Mouse (Mus musculus): ENCODE measurements around the gene Rgs14. TPM values are rescaled to one million over a fixed set of nuclear protein-coding genes. Genes with fewer than 3 reads are reported as not detected.

Gene Rgs14
- polyA plus RNA-seq, 1 experiment = not detected

DNA sequence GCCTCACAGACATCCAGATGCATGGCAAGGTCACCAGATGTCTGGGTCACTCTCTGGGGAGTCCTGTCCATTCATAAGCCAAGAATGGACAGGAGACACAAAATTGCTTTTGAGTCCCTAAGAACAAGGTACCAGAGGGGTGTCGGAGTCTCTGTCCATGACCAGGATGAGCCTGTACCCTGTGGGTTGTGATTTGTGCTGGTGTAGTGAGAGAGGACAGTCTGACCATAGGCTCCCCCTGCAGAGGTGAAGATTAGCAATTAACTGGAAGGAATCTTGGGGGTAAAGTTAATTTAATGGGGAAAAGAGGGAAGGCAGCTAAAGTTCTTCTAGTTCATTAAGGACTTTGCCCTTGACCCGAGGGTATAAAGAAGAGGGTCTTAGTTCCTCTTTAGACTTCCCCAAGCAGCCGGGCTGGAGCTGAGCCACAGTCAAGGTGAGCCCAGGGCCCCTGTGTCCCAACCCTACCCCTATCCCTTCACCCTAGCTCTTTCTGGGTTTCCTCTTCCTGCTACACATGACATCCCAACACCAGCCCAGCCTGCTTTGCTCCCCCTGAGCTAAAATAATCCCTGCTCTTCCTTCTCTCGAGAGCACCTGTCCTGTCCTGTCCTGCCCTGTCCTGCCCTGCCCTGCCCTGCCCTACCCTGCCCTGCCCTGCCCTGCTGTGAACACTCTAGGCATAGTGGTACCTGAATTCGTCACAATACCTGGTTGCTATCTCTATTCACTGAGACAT is 29.9 kb downstream of the Rgs14 start:
- Histone ChIP-seq H3K9me3 (ENCODE audit: control insufficient read depth, low read length) (no peaks in the 10 kb centered on the region), H3K4me1 (ENCODE audit: control insufficient read depth) (no peaks in the 10 kb centered on the region), H3K4me3 (replicated peaks) (no peak overlapping the region), H3K27me3 (ENCODE audit: control insufficient read depth) (peaks cover 62% of the 10 kb centered on the region), H3K36me3 (ENCODE audit: control insufficient read depth) (no peaks in the 10 kb centered on the region)
- TF ChIP-seq TAL1 (IDR thresholded peaks at IDR 0.05; ENCODE audit: low read length) (no peak), GATA1 (IDR thresholded peaks at IDR 0.05; ENCODE audit: low read length) (no peak)

GRCm38 (mm10) chr13:55400039-55400346 is 30.5 kb downstream of the Rgs14 start:
- no peaks in the 10 kb centered on the region for H3K9me3 ChIP-seq (ENCODE audit: control insufficient read depth, low read length)
- H3K4me3 ChIP-seq (replicated peaks) = no peak overlapping the region
- no peak for TF ChIP-seq TAL1 (IDR thresholded peaks at IDR 0.05; ENCODE audit: low read length)
- no peak for TF ChIP-seq GATA1 (IDR thresholded peaks at IDR 0.05; ENCODE audit: low read length)
- no peaks in the 10 kb centered on the region for H3K36me3 ChIP-seq (ENCODE audit: control insufficient read depth)
- no peaks in the 10 kb centered on the region for H3K4me1 ChIP-seq (ENCODE audit: control insufficient read depth)
- H3K27me3 ChIP-seq (ENCODE audit: control insufficient read depth) = peaks cover 63% of the 10 kb centered on the region

GRCm38 (mm10) chr13:55403266-55403665 is 33.7 kb downstream of the Rgs14 start:
- Histone ChIP-seq H3K27me3 (ENCODE audit: control insufficient read depth) (peaks cover 87% of the 10 kb centered on the region), H3K9me3 (ENCODE audit: control insufficient read depth, low read length) (no peaks in the 10 kb centered on the region), H3K4me3 (replicated peaks) (no peak overlapping the region), H3K36me3 (ENCODE audit: control insufficient read depth) (no peaks in the 10 kb centered on the region), H3K4me1 (ENCODE audit: control insufficient read depth) (no peaks in the 10 kb centered on the region)
- TF ChIP-seq TAL1 (IDR thresholded peaks at IDR 0.05; ENCODE audit: low read length) = no peak
- TF ChIP-seq GATA1 (IDR thresholded peaks at IDR 0.05; ENCODE audit: low read length) = no peak

DNA sequence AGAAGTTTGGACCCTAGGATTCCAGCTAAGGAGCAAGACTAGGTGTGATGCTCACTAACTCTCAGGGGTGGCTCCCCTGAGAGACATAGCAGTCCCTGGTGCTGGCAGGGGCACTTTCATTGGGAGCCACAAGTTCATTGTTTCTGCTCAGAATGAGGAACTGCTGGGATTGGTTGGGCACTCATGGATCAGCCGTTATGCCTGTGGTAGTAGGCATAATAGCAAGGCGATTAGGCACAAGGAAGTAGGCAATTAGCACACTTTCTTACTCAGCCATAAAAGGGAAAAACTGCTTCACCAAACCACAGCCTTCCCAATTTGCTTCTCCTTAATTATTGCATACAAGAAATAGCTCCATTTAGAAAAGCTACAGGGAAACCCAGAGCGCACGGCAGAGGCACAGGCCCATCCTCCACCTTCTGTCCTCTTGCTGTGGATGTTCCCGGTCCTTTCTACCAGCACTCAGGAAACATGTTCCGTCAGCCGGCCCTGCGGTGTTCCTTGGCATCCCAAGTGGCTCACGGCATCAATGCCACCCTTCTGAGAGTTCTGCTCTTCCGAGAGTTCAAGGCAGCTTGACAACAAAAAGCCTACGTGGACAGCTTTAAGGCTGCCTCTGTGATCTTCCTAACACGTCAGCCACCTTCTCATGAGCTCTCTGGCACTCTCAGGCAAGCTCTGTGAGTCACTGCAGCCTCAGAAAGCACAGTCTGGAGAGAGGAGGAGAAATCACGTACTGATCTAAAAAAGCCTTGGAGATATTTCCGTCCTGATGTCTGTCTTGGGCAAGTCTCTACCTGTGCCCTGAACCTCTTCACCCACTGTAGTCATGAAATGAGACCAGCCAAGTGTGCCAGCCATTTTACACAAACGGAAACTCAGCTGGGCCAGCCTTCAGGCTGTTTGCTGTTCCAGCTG is 34.7 kb downstream of the Rgs14 start:
- Histone ChIP-seq H3K36me3 (ENCODE audit: control insufficient read depth) (no peaks in the 10 kb centered on the region), H3K9me3 (ENCODE audit: control insufficient read depth, low read length) (no peaks in the 10 kb centered on the region), H3K4me3 (replicated peaks) (no peak overlapping the region), H3K4me1 (ENCODE audit: control insufficient read depth) (no peaks in the 10 kb centered on the region), H3K27me3 (ENCODE audit: control insufficient read depth) (peaks cover 85% of the 10 kb centered on the region)
- no peak for TF ChIP-seq GATA1 (IDR thresholded peaks at IDR 0.05; ENCODE audit: low read length)

DNA sequence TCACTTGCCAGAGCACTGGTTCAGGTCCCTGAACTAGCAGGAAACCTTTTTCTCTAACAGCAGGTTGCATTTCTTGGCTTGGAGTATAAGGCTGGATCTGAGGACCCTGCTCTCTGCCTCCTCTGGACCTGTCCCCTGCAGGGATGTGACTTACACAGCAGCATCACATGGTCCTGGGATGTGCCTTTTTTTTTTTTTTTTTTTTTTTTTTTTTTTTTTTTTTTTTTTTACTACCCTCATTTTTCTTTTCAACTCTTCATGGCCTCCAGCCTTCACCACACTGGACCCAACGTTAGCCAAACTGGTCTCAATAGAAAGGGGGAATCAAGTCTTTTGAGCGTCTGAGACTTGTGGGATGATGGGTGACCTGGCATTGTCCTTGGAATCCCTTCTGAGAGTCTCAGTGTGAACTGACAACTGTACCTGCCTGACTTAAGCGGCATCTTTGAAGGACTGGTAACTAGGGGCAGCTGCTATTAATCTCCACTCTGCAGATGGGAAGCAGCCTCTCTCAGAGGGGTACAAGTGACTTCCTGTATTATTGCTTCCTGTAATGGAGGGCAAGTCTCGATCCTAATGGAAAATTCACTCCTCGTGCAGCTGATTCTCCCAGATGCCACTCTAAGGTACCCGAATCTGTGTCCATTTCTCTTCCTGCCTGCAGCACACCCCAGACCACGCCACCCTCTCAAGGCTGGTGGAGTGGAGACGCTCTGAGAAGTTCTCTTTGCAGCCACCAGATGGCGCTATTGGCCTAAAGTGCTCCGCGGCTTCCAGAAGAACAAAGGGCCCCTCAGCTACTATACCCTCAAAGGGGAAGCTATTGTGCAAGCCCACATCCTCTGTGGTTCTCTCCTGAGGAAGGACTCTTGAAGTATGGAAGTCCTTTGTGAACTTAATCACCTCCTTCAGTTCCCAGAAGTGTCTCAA is 35.6 kb downstream of the Rgs14 start:
- Histone ChIP-seq H3K4me3 (replicated peaks) (no peak overlapping the region), H3K9me3 (ENCODE audit: control insufficient read depth, low read length) (no peaks in the 10 kb centered on the region), H3K27me3 (ENCODE audit: control insufficient read depth) (peaks cover 81% of the 10 kb centered on the region), H3K36me3 (ENCODE audit: control insufficient read depth) (no peaks in the 10 kb centered on the region), H3K4me1 (ENCODE audit: control insufficient read depth) (no peaks in the 10 kb centered on the region)
- TF ChIP-seq GATA1 (IDR thresholded peaks at IDR 0.05; ENCODE audit: low read length) (no peak), TAL1 (IDR thresholded peaks at IDR 0.05; ENCODE audit: low read length) (peak; percentile 31; the same call in 1 of the 3 replicates)

DNA sequence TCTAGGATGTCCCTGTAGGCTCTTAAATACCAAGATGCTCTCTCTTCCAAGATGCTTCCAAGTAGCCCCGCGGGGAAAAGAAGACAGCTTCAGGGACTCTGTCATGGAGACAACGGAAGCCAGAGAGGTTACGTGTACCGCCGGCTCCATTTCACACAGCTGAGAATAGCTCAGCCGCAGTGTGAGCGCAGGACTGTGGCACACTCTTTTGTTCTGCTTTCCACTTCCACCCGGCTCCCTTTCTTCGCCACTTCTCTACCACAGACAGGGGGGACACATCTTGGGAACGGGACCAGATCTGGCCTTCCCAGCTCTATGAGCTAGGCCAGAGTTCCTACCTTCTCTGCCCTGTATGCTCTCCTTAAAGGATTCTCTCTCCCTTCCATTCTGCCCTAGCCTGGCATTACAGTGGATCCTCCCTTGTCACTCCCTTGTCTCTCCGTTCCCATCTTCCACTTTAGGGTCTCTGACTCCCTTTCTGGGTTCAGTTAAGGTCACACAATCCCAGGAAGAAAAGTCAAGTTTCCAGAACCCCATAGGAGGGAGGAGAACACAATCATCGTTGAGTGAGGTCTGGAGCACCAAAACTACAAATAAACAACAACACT is 36.4 kb downstream of the Rgs14 start:
- H3K9me3 ChIP-seq (ENCODE audit: control insufficient read depth, low read length) = no peaks in the 10 kb centered on the region
- no peak overlapping the region for H3K4me3 ChIP-seq (replicated peaks)
- TF ChIP-seq GATA1 (IDR thresholded peaks at IDR 0.05; ENCODE audit: low read length) (no peak), TAL1 (IDR thresholded peaks at IDR 0.05; ENCODE audit: low read length) (no peak)
- no peaks in the 10 kb centered on the region for H3K36me3 ChIP-seq (ENCODE audit: control insufficient read depth)
- no peaks in the 10 kb centered on the region for H3K4me1 ChIP-seq (ENCODE audit: control insufficient read depth)
- H3K27me3 ChIP-seq (ENCODE audit: control insufficient read depth) = peaks cover 73% of the 10 kb centered on the region

GRCm38 (mm10) chr13:55407341-55407740 is 37.8 kb downstream of the Rgs14 start:
- TF ChIP-seq GATA1 (IDR thresholded peaks at IDR 0.05; ENCODE audit: low read length) = no peak
- TF ChIP-seq TAL1 (IDR thresholded peaks at IDR 0.05; ENCODE audit: low read length) = no peak
- H3K4me3 ChIP-seq (replicated peaks) = no peak overlapping the region
- H3K4me1 ChIP-seq (ENCODE audit: control insufficient read depth) = no peaks in the 10 kb centered on the region
- no peaks in the 10 kb centered on the region for H3K36me3 ChIP-seq (ENCODE audit: control insufficient read depth)
- no peaks in the 10 kb centered on the region for H3K9me3 ChIP-seq (ENCODE audit: control insufficient read depth, low read length)
- H3K27me3 ChIP-seq (ENCODE audit: control insufficient read depth) = peaks cover 75% of the 10 kb centered on the region

GRCm38 (mm10) chr13:55408546-55409120 is 39.1 kb downstream of the Rgs14 start:
- peaks cover 5% of the 10 kb centered on the region for H3K4me1 ChIP-seq (ENCODE audit: control insufficient read depth)
- no peaks in the 10 kb centered on the region for H3K36me3 ChIP-seq (ENCODE audit: control insufficient read depth)
- no peak overlapping the region for H3K4me3 ChIP-seq (replicated peaks)
- H3K9me3 ChIP-seq (ENCODE audit: control insufficient read depth, low read length) = no peaks in the 10 kb centered on the region
- TF ChIP-seq TAL1 (IDR thresholded peaks at IDR 0.05; ENCODE audit: low read length) (no peak), GATA1 (IDR thresholded peaks at IDR 0.05; ENCODE audit: low read length) (no peak)
- peaks cover 71% of the 10 kb centered on the region for H3K27me3 ChIP-seq (ENCODE audit: control insufficient read depth)
